Mouse (Mus musculus) C2C12 (cell line): ENCODE measurements around the gene Vmn1r218.

Source experiments
- CEBPB ChIP-seq: IDR thresholded peaks from one replicate; pipeline ENCODE4 v1.6.1; 2011; ENCODE audit warnings: low read depth, mild to moderate bottlenecking, control low read depth, moderate library complexity
- CTCF ChIP-seq: IDR thresholded peaks from one replicate; pipeline ENCODE4 v1.5.1; 2011; ENCODE audit not compliant: control insufficient read depth, insufficient read depth, insufficient read length
- FOSL1 ChIP-seq: IDR thresholded peaks from one replicate; pipeline ENCODE4 v1.8.0; 2011; ENCODE audit warnings: mild to moderate bottlenecking, low read length; ENCODE audit not compliant: poor library complexity, insufficient read depth, severe bottlenecking
- MAX ChIP-seq: IDR thresholded peaks from one replicate; pipeline ENCODE4 v1.6.1; 2011; ENCODE audit warnings: mild to moderate bottlenecking, control low read depth
- MYOD1 ChIP-seq: IDR thresholded peaks from one replicate; pipeline ENCODE4 v1.6.1; 2011; ENCODE audit warnings: low read depth; ENCODE audit not compliant: control insufficient read depth, insufficient read length
- MYOG ChIP-seq: IDR thresholded peaks from one replicate; pipeline ENCODE4 v1.6.1; 2011; ENCODE audit not compliant: control insufficient read depth, insufficient read length; ENCODE audit errors: extremely low read depth
- USF1 ChIP-seq: IDR thresholded peaks from one replicate; pipeline ENCODE4 v1.6.1; 2011; ENCODE audit warnings: low read depth, mild to moderate bottlenecking, control low read depth, moderate library complexity

DNA sequence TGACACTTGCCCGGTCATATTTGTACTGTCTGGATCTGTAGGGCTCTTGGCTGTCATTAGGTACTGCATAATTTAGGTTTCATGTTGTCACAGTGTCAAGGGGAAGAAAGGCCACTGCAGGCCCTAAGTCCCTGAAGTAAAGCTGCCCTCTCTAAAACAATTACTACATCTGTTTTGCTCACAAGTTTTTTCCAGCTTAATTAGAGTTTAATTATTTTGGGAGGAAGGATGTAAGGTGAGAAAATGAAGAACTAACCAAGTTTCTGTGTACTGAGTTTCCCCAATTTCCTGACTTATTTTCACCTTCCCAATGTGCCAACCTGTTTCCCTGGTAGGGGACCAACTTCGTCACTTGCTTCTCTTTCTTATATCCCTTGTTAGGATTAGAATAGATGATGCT lies 54.9 kb downstream of the Vmn1r218 start, which contains the start of gene Vmn1r220:
- TF ChIP-seq CTCF (no peak), MYOG (no peak), MYOD1 (no peak), USF1 (no peak), MAX (no peak), CEBPB (no peak), FOSL1 (no peak)
